Mouse (Mus musculus) spleen, adult 2 months (tissue): ENCODE measurements around the gene Ficd.

Experiments
- CTCF ChIP-seq: fragments of 200-500 bp; IDR thresholded peaks from 2 replicates; pipeline ENCODE4 v1.5.1; 2011; ENCODE audit warnings: mild to moderate bottlenecking, inconsistent platforms; ENCODE audit not compliant: insufficient read depth, insufficient read length, insufficient replicate concordance; ENCODE audit errors: extremely low read depth
- POLR2A ChIP-seq: fragments of 200-500 bp; IDR thresholded peaks from 2 replicates; pipeline ENCODE4 v1.6.1; 2011; ENCODE audit warnings: low read depth, low read length, inconsistent platforms

GRCm38 (mm10) chr5:113755347-113756030 lies 19.9 kb downstream of the Ficd start:
- no peak for TF ChIP-seq CTCF
- no peak for TF ChIP-seq POLR2A
